Mouse (Mus musculus) heart, adult 18-20 months (tissue): Measurements from ENCODE around the gene Xxylt1. TPM values are rescaled to one million over a fixed set of nuclear protein-coding genes. Genes with fewer than 3 reads are reported as not detected.

Experiments used
- DNase-seq, 2 experiments: peaks; one replicate each; pipeline ENCODE4 v3.0.0; 2021 to 2022; ENCODE audit warnings: mixed read lengths in 1 of 2
- total RNA-seq, 2 experiments: library from RNA; stranded (reverse); gene quantifications; 2 replicates each; pipeline ENCODE4 v1.2.3; 2021

The Xxylt1 gene
- total RNA-seq, 2 experiments from 2014 or later, result 10.2 to 10.9 TPM

DNA sequence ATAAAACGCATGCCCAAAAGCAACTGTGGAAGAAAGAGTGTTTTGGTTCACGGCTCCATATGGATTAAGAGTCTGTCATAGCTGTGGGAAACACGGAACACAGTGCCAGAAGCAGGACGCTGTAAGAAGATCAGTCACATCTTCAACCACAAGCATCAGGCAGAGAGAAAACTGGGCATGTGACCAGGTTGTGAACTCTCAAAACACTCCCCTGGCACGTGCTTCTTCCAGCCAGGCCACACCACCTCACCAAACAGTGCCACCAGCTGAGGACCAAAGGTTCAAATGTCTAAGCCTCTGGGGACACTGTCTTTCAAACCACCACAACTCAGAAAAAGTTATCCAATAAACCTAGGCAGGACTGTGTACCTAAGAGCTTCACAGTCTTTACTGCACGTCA lies 93.0 kb downstream of the Xxylt1 start:
- no peak for DNase-seq

DNA sequence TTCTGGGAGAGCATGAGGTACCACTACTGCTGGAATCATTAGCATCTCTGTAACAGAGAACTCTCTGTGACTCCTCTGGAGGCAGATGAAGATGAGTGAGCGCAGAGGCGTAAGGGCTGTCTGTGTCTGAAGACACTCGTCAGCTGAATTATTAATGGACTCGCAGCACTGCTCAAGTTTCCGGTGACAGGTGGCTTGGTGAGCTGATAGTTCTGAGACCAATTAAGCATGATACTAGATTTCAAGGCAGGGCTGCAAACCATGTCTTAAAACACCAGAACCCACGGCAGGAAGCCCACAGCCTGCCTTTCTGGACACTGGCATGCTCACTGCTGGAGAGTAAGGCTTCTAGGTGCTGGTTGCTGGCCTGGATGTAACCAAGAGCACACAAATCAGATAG lies 93.5 kb downstream of the Xxylt1 start:
- DNase-seq, result no peak

DNA sequence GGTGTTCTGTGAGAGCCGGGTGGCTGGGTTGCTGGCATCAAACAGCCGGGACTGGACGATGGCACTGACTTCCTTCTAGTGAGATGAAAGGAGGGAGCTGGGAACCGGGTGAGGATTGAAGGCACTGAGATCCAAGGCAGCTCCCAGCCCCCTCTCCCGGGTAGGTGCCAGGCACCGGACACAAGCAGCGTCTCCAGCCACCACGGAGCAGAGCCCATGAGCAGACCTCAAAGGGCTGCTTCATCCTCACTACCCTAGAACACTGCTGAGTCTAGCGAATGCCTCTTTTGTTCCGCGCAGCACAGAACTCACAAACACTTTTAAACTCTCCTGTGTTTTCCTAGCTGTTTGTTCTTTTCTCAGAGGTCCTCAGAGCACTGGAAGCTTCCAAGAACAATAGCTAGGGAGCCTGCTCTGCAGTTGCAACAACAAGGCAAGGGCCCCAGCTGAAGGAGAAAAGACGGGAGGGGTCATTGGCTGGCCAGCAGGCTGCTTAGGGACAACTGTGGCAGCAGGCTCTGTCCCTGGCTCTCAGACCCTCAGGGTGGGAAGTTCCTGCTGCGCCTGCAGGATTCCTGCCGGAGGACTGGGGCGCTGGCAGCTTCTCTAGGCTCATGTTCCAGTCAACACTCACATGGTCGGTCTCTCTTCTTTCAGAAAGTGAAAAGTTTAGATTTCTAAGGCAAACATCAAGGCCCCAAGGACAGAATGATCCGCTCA lies 96.2 kb downstream of the Xxylt1 start:
- DNase-seq, result peak in 1 of 2 experiments; percentile 75

DNA sequence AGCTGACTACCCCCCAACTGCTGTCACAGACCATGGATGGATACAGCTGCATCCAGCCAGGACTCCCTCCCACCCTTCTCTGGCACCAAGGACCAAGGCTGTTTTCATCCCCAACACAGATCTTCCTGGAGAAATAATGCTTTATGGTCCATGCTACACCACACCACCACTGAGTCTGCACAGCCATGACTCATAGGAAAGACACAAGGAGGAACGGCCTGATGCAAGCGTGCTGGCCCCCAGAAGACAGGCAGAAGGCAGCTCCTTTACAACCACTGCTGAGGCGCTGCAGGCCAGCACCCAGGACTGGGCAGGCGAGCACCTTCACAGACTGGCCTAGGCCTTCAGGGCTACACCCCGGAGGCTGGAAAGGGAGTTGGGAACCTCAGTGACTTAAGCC lies 97.1 kb downstream of the Xxylt1 start:
- no peak for DNase-seq

DNA sequence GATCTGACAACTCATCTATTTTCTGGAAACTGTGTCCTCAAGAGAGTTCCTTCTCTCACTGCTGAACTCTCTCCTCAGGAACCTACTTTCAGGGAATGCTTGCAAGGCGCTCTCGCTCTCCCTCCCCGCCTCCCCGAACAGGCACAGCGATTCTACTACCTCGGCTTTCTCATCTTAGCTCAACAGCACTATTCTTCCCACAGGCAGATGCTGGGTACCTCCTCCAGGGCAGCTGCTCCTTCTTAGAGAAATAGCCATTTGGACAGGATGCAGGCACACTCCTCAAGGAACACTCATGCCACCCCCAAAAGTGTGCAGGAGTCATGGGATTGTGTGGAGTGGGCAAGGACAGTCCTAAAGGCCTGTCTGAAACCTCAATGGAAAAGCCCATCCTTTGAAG lies 97.5 kb downstream of the Xxylt1 start:
- no peak for DNase-seq

DNA sequence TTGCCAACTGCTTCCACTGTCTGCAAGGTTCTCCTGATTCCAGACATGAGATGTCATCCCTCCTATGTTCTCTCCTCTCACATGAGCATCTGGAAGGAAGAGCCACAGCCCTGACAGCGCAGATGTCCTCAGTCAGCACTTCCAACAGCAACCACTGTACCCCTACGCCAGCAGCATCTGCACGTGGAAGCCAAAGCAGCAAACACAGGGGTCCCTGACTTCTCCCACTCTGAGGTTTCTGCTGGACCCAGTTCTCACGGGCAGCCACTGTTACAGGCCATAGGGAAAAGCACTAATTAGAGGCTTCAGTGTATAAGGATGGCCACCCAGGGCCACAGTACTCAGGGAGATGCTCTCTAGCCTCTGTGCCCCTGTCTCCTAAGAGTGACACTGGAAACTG lies 98.0 kb downstream of the Xxylt1 start:
- DNase-seq, result no peak

DNA sequence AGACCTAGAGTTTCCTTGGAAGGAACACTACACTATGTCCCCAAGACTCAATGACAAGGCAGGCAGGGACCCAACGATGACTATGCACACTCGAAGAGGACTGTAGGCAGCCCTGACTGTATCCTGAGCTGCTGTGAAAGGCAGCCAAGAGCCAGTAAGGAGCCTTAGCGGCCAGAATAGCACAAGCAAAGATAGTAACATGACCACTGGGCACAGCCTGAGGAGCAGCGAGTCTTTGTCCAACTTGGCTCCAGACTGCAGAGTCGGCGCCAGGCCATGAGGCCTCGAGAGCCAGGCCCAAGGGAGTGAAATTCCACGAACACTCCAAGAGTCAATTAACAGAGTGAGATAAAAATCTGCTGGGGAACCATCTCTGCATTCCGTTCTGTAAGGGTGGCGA lies 99.9 kb downstream of the Xxylt1 start:
- peak; percentile 86 to 88 for DNase-seq

DNA sequence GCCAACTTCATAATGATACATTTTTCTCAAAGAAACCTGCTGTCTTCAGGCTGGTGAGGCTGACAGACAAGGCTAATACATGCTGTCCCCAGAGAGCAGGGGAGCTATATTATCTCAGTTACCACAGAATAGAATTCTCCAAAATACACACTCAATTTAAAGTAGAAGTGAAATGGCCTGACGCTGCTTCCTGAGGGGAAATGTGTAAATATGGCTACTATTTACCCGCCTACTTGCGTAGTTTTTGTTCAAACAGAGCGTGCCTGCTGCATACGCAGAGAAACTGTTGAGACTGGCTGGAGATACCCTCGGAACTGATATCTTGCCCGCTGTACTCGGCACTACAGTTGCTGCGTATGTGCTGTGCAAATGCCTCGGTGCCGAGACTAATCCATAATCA lies 101.3 kb downstream of the Xxylt1 start:
- no peak for DNase-seq

DNA sequence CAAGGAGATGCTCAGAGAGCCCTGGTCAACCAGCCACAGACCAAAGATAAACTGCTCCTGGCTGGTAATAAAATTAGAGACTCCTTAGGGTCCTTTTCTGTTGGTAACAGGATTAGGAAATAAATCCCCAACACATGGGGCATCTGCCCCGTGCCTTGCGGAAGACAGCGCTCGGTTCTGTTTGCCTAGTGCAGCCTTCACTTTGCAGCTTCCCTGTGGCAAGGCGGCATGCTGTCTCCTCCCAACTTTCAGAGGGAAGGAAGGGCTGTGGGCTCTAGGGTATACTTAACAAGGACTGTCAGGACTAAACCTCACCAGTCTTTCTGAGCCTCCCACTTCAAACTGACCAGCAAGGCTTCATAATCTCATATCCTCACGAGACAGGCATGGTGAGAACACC lies 103.5 kb downstream of the Xxylt1 start:
- no peak for DNase-seq

DNA sequence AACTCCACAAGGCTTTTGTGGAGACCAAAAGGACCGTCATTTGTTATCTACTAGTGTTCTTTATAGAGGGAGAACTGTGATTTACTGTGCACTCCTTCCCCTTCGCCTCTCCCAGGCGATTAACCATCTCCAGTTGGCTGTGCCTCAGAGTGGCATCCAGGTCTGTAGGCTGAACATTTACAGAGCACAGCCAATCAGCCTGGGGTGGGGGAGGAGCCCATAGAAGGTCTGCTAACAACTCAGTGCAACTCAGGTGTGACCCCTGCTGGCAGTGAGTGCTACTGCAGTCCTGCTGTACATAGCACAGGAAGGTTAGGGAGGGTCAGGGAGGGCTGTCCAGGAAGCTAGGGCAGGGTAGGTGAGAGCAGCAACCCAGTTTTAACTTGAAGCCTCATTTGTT lies 104.0 kb downstream of the Xxylt1 start:
- peak; percentile 95 to 97 for DNase-seq

DNA sequence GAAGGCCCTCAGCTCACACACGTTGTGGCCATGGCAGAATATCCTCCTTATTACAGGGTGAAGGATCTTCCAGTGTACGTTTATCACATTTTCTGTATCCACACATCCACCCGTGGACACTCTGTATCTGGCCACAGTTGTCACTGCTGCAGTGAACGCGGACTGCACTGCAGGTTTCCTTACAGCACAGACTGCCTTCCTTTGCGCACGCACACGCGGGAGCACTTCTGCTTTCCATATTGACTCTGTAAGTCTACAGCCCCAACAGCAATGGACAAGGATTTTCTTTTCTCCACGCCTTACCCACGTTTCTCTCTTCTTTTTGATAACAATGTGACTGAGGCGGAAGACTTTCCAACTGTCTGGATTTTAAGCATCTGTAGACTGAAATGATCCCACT lies 106.7 kb downstream of the Xxylt1 start:
- no peak for DNase-seq

DNA sequence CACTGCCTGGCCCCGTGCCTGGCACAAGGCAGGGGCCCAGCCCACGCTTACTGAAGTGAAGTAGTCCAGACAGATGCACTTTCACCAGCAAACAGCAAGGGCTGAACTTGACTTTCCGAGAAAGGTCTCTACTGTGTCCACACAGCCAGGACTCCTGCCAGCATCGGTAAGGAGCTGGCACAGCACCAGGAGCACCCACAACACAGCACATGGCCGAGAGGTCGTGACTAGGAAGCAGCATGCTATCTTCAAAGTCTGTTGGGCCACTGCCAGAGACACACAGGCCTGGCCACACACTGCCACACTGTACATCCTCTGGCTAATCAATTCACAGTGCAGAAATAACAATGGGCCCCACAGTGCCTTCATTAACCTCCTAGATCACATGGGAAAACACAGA lies 107.8 kb downstream of the Xxylt1 start:
- peak; percentile 77 to 83 for DNase-seq

DNA sequence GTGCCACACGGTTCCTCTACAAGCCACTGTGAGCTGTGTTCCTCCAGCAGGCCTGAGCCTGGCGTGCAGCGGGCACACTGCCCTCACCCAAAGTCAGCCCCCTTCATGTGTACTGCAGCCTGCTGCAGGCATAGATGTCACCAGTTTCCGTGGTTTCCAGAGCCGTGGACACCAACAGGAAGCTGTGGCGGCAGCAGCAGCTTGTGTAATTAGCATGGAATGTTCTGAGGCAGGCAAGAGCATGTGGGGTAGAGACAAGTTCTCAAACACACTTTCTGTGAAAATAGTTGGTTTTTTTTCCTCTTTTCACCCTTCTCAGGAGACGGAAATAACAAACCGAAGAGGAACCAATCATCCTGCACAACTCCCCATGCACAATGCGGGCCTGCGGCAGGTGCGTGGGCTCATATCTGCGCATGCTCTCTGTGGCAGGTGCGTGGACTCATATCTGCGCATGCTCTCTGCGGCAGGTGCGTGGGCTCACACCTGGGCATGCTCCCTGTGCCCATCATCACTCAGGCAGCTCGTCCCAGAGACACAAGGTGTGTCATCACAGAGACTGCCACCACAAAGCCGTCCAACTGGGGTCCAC lies 109.2 kb downstream of the Xxylt1 start:
- DNase-seq, result peak in 1 of 2 experiments; percentile 80

DNA sequence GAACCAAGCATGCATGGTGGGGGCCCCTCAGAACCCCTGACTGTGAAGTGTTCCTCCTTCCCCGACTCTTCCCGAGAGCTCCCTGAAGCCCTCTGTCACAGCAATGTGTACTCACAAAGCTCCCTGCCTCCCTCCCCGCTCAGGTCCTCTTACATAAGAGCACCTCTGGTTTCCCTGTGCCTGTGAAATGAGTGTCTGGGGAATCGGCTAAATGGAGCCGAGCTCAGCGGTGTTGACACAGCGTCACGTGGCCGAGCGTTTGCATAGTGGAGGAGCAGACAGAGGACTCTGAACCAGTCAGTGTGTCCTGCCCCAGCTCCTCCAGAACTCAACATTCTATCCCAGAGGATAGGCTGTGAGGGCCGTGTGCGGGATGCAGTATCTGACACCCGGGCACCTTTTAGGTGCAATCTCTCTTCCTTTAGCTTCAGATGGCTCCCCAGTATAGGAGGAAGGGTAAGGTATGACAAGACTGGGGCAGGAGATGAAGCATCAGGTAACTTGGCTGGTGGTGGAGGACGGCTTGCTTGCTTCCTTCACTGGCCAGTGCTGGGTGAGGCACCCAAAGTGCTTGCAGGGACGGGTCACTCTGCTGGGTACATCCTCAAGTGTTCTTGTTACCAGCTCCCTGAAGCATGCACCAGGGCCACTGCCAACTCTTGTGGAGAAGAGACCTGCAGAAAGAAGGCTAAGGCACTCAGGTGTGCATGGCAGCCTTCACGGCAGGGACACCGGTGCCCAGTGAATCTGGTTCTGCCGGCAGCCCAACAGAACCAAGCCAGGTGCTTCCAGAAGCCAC lies 111.8 kb downstream of the Xxylt1 start:
- DNase-seq, result peak; percentile 58 to 61

DNA sequence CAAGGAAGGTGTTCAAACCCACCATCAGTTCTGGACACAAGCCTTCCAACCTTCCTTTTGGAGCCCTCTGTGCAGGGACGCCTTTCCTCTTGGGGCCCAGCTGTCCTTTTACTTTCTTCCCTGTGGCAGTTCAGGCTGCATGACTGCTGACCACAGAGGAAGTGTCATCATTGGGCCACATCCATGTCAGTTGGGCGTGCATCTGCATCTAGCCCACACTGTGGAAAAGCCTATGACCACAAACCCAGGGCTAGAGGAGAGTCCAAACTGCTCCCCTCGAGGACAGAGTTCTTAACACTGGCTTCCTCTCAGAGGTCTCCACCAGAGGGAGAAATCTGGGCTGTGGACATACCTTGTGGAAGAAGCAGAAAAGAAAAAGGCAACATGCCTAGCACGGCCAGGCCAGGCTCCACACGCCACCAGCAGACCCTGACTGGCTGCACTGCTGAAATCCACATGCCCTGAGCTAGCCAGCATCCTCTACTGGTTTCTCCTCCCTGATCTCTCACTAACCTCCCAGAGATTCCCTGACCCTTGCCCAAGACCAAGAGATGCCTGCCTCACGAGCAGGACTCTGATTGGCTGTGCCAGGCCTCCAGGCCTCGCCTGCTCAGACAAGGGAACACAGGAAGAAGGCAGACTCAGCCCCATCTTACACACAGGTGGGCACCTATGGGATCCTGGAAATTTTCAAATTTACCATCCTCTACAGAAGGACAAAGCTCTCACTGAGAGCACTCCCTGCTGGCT lies 112.7 kb downstream of the Xxylt1 start:
- DNase-seq, result peak; percentile 33 to 62

DNA sequence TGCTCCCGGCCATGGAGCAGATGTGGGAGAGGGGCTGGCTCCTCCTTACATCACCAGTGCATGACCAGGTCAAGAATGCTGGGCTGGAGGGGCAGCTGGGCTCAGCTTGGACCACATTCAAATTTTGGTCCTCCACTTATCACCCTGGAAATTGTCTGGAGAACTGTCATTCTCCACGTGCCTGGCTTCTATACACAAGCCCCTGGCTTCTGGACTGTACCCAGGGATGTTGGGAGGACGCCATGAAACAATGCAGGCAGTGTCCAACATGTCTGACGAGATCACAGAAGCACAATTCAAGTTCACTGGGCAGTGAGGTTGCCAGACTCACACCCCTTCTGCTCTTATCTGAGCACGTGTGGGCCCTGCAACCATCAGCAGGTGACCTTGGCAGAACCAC lies 114.5 kb downstream of the Xxylt1 start:
- DNase-seq, result peak; percentile 83 to 86

DNA sequence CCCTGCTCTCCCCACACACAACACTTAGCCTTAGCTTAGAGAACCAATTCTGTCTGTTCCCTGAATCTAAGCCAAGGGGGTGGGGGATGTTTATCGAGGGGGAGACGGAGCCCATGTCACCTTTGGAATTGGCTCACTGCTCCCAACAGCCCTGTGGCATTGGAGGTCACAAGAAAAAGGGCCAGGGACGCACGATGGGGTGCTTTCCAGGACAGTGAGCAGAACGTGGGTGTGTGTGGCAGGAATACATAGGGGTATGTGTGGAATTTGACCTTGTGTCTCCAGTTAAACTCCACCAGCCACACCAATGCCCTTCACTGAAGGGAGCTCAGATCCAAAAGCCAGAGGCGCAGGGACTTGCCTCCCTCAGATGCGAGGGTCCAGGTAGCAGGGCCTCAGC lies 116.3 kb downstream of the Xxylt1 start:
- no peak for DNase-seq

DNA sequence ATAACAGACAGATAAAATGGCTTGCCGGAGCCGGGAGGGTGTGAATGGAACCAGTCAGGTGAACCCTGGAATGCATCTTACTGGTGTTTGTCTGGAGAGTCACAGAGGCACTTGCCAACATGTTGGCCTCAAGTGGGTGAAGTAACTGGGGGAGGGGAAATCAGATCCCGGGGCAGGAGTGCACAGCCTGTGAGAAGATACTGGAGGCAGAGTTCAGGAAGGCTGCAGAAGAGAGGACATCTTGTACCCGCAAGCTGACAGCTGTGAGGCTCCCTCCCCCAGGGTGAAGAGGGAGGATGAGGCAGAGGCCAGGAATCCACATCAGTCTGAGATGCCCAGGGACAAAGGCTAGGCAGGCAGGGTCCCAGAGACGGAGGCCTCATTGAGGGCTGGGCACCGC lies 116.8 kb downstream of the Xxylt1 start:
- DNase-seq, result no peak

DNA sequence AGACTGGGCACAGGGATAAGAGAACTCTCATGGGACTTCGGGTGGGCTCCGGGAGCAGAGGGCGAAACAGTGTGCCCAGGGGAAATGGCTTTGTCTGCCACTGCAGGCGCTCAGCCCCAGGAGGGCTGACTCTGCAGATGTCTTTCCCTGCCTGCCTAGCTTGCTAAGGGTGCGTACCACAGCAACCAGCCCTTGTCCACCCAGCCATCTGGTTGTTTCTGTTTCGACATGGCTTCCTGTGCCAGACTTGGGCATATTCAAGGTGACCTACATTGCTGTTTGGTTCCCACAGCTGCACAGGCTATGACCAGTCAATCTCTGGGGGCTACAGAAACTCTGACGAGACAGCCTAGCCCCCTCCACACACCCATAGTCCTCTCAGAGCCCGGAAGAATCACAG lies 118.7 kb downstream of the Xxylt1 start:
- DNase-seq, result no peak

DNA sequence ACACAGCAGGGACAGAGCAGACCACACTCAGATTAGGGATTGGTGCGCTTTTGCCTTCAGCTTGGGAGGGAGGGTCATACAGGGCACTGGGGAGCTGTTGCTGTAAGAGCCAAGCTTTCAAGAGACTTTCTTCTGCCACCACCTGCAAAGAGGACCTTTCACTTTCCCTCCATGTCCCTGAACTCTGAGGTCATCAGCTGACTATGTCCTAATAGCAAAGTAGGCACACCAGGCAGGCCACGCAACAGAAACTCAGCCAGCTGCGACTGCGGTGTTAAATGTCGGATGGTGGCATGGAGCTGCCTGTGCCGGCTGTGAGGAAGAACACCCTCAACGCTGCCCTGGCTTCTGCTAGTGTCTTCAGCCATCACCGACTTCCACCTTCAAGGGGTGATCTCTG lies 120.1 kb downstream of the Xxylt1 start:
- no peak for DNase-seq

DNA sequence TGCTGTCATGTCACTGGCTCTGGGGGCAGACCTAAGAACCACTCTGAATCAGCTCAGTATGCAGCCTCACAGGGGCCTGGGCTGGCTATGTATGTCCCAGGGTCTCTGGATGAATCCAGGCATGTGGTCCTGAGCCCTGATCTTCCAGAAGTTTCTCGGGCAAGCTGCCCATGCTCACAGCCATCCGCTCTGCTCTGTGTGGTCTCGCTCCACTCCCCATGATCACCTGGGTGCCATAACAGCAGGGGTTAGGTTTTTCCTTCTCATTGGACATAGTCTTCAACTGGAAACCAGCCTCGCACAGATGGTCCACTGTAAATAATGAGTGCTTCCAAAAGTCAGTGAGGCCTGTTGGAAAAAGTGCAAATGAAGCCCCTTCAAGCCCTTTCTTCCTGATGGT lies 121.0 kb downstream of the Xxylt1 start:
- no peak for DNase-seq

DNA sequence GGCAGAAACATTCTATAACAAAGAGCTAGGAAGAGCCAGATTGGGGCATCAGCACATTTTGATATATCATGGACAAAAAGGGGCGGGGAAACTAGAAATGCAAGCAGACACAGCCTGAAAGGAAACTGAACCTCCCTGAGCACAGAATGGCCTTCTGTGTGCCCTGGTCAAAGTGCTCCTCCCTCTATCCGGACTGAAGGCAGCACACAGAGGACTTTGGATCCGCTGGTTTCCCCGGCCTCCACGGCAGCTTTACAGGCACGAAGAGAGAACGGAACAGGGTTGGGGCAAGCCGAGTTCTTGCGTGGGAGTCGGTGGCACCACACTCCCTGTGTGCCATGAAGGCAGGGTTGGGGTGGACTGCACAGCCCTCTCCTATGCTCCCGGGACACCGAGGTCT lies 121.5 kb downstream of the Xxylt1 start:
- no peak for DNase-seq

DNA sequence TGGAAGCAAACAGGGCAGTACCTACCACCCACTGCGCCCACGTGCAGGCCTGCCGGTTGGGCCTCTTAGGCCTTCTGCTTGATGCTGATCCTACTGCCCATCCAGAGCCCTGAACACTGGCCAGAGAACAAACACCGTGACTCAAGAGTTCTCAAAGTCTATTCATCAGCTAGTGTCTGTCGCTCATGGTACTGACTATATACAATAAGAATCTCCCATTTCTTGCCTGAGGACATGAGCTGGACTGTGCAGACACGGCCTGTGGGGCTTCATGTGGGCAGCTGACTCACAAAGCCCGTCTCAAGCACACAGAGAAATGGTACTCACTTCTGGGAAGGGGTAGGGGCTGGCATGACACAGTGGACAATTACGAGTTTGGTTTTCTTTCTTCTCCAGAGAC lies 125.1 kb downstream of the Xxylt1 start:
- no peak for DNase-seq
